Mouse (Mus musculus) thymus, postnatal 25 days (tissue): ENCODE measurements around the gene Krtcap3.
A peak's percentile ranks its signal among the peaks of the same experiment; 100 is the strongest.
"Not testable (repeated sequence)": the region's sequence is repeated elsewhere in the genome, so short reads cannot be mapped to it uniquely, and the experiment has no call there.

Experiments
- DNase-seq: peaks from one replicate; pipeline ENCODE4 v3.0.0; 2022

Gene Krtcap3

DNA sequence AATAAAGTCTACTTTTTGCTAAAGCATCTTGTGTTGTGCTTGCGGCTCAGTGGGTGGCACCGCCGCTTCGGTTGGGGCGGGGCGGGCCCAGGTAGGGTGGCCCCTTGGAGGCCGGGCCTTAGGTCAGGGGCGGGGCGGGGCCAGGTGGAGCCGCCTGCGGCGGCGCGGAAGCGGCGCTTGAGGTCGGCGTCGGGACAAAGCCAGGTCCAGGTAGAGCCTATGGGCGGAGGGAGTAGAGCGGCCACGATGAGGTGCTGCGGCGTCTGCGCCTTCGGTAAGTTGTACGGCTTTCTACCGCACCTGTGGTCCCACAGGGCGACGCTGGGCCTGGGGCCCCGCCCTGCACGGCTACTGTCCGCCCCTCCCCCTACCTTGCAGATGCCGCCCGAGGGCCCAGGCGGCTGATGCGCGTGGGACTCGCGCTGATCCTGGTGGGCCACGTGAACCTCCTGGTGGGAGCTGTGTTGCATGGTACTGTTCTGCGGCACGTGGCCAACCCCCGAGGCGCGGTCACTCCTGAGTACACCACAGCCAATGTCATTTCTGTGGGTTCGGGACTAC lies at the start of gene Krtcap3:
Gene Krtcap3, plus strand, starts transcription at position 151 of the 561 bp plus-strand sequence.
- peak; percentile 24 for DNase-seq

DNA sequence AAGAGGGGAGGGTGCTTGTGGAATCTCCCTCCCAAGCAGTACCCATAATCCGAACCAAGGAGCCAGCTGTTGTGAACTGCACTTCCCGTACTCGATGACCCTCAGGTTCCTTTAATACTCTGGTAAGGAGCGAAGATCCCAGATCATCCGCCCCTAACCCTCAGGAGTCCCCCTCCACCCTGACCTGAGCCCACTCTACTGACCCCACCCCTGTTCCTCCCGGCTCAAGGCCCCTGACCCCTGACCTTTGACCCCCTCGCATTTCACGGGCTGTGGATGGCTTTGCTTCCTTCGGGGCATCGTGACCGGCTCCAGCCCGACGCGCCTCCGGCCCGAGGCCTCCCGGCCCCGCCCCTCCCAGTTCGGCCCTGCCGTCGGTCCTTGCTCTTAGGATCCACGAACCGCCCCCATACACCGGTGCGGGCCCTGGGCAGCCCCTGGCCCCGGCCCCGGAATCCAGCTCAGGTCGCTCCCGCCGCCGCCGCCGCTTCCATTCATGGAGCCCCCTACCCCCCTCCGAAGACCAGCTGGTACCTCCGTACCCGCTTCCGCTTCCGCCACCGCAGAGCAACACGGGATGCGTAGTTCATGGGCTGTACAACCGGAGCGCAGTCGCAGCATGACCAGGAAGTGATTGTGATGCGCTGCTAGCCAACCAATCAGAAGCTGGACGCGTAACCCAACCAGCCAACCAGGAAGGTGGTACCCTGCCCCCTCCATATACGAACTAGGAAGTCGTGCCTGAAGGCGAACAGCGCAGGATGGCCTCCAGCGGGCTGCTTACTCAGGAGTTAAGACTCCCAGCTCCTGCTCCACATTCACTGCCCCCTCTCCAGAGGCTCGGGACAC lies 49.5 kb upstream of the Krtcap3 start, which contains the start of gene Zfp513:
Gene Zfp513, minus strand, starts transcription at position 562 of the 849 bp plus-strand sequence.
- peak; percentile 93 for DNase-seq

DNA sequence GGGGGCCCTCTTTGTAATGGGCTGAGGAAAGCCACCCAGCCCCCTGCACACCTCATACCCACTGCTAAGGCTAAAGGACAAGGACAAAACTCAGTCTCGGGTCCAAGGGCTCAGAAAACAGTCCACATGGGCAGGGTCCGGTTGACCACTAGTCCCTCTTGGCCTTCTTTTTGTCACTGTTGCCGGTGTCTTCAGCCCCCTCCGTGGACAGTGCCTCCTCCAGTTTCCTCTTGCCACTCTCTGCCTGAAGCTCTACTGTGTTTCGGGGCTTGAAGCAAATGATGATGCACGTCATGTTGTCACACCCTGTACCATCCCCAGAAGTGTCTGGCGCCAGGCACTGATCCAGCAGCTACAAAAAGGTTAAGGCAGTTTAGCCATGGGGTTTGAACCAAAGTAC lies 48.6 kb upstream of the Krtcap3 start:
- DNase-seq = no peak

DNA sequence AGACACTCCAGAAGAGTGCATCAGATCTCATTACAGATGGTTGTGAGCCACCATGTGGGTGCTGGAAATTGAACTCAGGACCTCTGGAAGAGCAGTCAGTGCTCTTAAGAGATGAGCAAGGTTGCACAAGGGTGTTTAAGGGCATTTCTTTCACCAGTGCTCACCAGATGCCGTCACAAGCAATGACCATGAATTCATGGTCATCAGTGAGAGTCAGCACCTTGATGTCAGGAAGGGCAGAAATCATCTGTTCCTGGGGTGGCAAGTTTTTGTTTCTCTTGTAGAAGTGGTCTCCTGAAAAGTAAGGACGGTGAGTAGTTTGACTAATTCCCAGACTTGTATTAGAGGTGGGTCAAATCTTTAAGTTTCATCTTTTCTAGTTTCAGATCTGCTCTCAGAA lies 47.6 kb upstream of the Krtcap3 start:
- DNase-seq = no peak

DNA sequence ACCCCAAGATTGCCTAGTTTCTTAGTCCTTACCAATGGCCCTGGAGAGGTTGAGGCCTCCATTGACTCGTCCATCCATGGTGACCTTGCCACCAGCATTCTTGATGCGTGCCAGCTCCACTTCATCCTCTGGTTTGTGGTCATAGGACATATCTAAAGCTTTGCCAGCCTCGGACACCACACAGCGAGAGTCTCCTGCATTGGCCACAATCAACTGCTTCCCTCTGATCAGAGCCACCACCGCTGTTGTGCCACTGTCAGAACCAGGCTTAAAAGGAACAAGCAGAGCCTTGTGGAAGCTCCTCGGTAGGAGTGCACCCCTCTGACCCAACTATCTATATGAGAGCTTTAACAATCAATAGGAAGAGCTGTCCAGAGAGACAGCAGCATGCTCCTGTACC lies 47.1 kb upstream of the Krtcap3 start:
- DNase-seq = no peak

DNA sequence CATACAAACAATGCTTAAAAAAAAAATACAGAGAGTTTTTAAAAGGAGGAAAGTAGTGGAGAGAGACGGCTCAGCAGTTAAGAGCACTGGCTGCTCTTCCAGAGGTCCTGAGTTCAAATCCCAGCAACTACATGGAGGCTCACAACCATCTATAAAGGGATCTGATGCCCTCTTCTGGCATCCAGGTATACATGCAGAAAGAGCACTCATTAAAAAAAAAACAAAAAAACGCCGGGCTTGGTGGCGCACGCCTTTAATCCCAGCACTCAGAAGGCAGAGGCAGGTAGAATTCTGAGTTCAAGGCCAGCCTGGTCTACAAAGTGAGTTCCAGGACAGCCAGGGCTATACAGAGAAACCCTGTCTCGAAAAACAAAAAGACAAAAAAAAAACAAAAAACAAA lies 34.9 kb upstream of the Krtcap3 start:
- DNase-seq = not testable (repeated sequence)

DNA sequence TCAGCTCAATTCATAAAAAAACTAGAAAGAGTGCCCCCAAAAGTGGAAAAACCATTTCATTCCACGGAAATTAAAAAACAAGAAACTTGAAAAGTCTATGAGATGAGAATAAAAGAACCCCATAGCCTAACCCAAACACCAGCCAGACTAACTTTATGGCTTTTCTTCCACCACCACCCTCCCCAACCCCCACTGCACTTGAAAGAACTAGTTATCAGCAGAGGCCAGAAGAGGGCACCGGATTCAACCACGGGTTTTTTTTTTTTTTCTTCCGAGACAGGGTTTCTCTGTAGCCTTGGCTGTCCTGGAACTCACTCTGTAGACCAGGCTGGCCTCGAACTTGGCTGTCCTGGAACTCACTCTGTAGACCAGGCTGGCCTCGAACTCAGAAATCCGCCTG lies 33.2 kb upstream of the Krtcap3 start:
- DNase-seq = no peak

DNA sequence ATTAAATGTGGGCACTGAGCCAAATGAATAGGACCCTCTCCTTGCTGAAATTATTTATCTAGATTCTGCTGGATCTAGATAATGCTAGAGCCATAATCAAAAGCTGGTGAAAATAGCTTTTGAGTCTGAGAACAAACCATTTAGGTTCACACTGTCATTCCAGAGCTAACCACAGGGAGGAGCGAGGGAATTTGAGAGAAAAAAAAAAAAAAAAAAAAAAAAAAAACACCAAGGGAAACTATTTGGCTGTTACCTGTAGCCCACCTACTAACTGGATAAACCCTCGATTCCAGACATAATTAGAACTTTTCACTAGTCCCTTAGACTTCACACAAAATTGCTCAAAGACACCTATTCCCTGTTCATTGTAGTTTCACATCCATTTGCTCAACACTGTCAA lies 32.4 kb upstream of the Krtcap3 start:
- DNase-seq = no peak

DNA sequence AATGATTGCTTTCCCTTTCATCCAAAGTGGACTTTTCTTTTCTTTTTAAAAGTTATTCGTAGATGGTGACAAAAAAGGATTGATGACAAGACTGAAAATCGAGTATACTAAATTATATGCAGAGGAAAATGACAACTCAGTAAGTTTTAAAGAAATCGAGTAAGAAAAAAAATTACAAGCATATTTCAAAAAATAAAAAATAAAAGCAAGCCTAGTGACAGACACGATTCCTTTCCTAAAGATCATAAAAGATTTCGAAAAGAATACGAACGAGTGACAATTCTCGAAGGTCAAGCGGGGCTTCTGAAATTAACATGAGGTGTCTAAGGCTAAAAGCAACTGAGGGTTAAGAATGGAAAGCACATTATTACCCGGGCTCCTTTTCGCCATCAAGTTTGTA lies 32.0 kb upstream of the Krtcap3 start:
- no peak for DNase-seq

DNA sequence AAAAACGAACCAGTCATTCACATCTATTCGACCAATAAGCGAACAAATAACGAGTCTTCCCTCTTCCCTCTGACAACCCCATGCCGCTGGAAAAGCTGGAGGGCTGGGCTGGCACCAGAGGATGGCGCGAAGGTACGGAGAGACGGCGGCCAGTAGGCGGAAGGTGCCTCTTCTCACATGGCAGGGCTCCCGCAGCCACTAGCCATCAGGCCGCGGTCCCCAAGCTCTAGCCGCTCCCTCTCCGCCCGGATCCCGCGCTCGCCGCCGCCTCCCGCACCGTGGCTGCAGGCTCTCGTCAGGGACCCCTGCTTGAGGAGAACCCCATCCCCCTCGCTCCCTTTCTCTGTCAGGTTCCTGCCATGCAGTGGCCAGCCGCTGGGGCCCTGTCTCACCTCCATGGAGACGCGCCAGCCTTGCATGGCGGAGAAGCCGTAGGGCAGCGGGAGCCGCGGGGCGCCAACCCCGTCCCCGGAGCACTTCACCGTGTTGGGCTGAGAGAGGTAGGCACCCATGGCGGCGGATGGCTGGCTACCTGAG lies 31.5 kb upstream of the Krtcap3 start:
- no peak for DNase-seq

DNA sequence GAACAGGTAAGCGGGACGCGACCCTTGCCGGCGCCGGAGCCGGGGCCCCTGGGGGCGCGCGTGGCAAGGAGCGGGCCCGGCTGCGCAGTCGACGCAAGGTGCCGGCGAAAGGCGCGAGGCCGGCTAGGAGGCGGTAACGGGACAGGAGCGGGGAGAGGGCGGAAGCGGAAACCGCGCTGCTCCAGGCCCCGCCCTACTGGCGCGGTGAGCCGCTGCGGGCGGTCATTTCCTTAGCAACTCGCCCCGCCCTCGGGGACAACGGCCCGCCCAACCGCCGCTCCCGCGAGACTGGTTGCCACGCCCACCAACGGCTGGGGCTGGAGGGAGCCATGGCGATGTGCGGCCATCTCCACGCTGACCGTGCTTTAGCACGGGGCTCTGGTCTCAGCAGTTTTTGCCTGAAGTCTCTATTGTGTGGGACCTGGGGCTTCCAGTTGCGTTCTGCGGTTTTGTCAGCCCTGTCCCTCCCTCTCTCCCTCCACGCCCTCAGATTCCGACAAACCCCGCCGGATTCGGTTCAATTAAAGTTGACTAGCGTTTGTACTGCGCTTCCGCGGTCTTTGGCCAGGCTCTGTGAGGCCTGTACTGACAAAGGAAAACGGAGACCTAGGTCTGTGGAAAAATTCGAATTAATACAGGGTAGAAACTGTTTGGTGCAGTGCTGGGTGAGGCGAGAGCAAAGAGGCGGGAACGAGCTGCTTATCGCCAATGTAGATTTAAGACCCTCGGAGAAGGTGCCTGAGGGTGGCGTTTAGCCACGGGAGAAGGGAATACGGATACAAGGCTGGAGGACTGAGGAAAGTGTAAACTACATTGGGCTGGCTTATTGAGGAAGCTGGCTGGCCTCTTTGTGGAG lies 30.8 kb upstream of the Krtcap3 start, which contains the start of gene Ppm1g:
Gene Ppm1g, minus strand, starts transcription at position 240 of the 856 bp plus-strand sequence.
- DNase-seq = peak; percentile 98

DNA sequence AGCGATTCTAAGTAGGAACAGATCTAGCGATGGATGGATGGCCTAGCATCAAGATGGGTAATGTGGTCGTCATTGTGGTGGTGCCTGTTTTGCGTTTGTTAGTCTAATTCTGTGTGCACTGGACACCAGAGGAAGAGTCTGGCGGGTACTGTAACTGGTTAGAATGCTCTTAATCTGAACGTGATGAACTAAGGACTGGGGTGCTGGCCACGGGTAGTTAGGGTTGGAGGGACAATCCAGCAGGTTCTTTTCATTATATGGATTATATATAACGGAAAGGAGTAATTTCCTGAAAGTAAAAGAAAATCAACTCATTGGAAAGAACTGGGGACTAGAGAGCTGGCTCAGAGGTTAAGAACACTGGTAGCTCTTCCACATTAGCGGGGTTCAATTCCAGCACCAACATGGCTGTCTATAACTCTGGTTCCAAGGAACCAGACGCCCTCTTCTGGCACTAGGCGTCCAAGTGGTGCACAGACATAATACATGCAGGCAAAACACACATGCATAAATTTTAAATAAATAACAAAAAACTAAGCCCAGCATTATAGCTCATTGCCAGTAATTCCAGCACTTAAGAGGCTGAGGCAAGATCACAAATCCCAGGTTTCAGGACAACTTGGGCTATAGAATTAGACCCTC lies 30.1 kb upstream of the Krtcap3 start:
- DNase-seq = peak; percentile 47

DNA sequence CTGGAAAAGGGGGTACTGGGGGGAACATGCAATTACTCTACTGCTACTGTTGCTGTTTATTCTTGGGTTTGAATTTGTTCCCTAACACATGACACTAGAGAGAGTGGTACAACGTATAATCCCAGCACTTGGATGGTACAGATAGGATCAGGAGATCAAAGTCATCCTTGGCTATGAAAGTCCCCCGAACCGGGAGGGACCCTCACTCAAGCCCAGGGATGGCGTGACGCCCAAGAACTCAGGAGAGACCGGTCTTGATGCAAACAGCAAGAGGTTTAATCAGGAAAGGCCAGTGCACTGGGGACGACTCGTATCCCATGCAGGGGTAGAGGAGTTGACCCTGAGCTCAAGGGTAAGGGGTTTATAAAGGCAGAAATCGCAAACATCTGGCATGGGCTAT lies 28.8 kb upstream of the Krtcap3 start:
- DNase-seq = no peak

DNA sequence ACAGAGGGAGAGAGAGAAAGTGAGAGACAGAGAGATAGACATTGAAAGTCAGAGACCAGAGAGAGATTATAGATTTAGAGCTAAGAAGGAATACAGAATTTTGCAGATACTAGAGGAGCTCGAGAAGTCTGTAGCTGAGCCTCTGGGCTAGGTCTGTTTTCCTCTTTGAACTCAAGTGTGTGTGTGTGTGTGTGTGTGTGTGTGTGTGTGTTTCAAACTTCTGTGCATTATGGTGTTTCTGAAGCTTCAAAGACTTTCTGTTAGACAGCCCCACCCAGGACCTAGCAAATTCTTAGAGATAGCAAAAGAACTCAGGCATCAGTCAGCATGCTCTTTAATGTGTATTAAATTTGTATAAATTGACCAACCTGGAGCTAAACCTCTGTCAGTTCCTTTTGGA lies 24.9 kb upstream of the Krtcap3 start:
- no peak for DNase-seq

DNA sequence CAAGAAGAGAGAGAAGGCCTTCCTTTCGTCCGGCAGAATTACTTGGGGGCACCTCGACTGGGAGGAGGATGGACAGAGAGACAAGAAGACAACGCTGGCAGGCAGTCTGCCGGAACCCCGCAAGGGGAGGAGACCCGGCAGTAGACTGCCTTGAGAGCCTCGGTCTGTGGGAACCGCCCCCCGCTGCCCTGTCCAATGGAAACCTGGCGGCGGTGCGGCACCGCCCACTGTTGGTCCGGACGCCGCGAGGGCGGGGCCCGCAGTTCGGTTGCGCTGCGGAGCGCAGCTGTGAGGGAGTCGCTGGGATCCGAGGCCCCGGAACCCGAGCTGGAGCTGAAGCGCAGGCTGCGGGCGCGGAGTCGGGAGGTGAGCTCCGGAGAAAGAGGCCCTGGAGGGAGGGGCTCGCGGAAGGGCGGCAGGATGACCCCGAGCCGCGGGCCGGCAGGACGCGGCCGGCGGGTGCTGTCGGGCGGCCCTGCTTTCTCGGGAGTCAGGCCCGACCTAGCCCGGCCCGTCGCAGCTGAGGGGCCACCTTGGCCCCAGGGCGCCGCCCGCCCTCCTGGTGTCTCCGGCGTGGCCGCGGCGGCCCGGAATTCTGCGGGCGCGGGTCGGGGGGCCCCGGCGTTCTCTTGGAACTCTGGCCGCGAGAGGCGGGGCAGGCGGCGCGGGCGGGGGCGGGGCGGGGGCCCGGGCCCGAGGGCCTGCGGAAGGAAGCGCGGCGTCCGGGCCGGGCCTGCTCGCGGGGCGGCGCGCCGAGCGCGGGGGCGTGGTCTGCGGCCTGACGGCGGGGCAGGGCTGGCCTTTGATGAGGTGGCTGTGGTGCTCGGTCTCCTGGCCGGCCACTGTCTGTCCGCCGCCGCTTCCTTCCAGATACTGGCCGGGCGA lies 10.6 kb upstream of the Krtcap3 start, which contains the start of the genes Nrbp1 and Gm9970:
Gene Nrbp1, plus strand, starts transcription at position 228 of the 885 bp plus-strand sequence.
Gene Gm9970, minus strand, starts transcription at position 596 of the 885 bp plus-strand sequence.
- DNase-seq = peak; percentile 96

DNA sequence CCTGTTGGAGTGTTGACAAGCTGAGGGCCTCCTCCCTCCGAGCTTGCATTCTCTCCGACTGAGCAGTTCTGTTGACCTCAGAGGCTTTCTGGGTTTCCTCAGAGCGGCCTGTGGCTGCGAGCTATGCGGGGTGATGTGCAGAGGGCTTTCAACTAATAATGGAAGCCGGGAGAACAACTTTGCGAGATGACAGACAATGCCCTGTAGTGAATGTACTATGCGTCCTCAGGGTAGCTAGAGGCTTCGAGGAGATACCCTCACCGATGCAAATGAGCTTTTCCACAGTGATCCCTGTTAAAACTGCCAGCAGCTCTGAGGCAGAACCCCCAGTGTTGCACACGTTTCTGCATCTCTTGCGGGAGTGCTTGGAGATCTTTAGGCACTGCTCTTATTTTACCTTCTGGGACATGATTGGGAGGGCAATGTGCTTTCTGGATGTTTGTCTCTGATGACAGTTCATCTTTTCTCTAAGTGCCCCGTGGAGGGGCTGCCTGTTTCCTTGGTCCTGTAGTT lies 9.9 kb upstream of the Krtcap3 start:
- DNase-seq = no peak

DNA sequence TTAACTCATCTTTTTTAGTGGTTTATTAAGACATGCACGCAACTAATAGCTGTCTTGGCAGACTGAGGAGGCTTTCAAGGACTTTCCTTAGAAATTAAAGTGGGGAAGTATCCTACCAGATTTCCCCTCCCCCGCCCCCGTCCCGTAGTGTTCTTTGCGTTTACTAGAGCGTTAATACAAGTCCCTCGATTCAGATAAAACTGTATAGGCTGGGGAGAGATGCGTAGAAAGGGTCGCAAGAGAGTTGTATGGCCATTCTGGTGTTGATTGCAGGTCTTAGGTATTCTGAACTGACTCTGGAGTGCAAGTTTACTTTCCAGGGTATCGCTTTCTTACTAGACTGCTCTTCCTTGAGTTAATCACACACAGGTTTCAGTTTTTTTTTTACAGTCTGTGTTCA lies 9.3 kb upstream of the Krtcap3 start:
- no peak for DNase-seq

DNA sequence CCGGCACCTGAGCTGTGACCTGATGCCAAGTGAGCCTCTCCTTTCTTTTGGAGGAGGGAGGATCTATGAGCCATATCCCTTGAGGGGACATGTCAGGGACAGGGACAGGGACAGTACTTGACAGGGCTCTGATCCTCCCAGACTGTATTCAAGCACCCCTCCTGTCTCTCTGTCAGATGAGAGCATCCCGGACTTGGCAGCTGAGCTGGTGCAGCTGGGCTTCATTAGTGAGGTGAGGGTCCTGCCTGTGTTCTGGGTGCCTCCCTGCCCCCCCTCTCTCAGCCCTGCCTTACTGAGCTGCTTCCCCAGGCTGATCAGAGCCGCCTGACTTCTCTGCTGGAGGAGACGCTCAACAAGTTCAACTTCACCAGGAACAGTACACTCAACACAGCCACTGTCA lies 775 bp upstream of the Krtcap3 start:
- DNase-seq = no peak

DNA sequence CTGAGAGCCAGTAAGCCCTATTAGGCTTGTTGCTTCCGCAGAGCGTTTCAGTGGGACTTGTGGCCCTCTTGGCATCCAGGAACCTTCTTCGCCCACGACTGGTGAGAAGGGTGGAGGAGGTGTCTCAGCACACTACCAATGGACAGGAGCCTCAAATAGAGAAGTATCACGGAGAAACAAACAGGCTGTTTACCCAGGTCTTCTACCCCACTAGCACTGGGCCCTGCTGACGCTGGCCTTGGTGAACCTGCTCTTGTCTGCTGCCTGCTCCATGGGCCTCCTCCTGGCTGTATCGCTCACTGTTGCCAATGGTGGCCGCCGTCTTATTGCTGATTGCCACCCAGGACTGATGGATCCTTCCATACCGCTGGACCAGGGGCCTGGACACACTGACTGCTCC lies 660 bp downstream of the Krtcap3 start:
- DNase-seq = no peak

DNA sequence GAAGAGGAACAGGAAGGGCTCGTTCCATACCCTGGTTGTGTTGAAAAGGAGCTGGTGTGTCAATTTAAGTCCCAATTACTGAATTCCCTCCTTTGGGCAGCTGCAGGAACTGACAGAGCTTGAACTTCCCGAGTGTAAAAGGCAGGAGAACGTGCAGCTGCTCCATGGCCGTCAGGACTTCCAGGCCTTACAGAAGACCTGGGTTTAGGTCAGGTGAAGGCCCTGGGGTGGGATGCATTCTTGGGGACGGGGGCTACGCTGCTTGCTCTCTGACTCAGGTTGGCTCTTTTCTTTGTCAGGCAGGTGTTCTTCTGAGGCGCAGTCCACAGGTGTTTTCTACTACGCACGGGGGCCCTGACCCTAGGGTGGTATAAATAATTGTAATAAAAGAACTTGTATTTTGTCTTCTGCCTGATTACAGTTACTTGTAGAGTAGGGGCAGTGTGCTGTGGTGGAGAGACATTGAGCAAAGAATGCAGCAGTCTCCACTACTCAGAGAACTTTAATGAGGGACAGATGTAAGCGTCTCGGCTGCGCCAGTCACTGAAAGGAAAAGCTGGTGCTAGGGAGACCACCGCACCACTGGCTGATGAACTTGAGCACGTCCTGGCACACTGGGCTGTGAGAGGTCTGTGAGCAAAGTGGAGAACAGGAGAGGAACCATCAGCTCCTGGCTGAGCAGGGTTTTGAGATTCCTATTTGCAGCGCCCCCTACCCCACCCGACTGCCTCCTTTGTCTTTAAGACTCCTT lies 1.5 kb downstream of the Krtcap3 start:
- DNase-seq = no peak
